Mouse (Mus musculus) left cerebral cortex, postnatal 36 days (tissue): ENCODE data around the gene Sept8. TPM values are rescaled to one million over a fixed set of nuclear protein-coding genes. Genes with fewer than 3 reads are reported as not detected.
A peak's percentile ranks its signal among the peaks of the same experiment; 100 is the strongest.

ENCODE experiments used
- DNase-seq, 2 experiments: peaks; one replicate each; pipeline ENCODE4 v3.0.0; 2021 to 2022; ENCODE audit warnings: low spot score in 2 of 2, mixed read lengths in 1 of 2
- intact Hi-C: fragments of 180-260 bp; cut with DNase I; formaldehyde crosslinking; loops from one replicate; pipeline ENCODE4 v1.15.1; 2025
- total RNA-seq, 2 experiments: library from RNA; stranded (reverse); gene quantifications; 2 replicates each; pipeline ENCODE4 v1.2.3; 2021

The Sept8 gene
- total RNA-seq, 2 experiments from 2014 or later, result 305 to 337 TPM

DNA sequence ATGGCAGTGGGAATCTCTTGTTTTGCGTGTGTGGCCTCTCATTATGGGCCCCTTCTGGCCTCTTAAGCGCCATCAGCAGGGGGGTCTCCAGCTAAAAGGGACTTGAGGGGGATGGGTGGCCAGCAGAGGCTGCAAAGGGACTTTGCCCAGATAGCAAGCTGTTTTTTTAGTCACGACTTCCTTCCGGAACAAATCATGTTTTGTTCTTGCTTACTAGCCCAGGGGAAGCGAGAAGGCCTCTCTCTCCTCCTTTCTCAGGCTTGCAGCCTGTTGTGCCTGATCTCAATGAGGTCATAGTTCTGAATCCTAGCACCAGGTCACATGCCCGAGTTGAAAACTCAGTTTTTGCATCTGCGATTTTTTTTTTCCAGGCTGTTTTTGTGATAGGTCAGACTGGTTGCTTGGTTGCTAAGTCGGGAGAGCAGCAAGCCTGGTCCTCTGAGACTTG, 27.1 kb upstream of the Sept8 start:
- intact Hi-C loops, result no loop called here
- no peak for DNase-seq

DNA sequence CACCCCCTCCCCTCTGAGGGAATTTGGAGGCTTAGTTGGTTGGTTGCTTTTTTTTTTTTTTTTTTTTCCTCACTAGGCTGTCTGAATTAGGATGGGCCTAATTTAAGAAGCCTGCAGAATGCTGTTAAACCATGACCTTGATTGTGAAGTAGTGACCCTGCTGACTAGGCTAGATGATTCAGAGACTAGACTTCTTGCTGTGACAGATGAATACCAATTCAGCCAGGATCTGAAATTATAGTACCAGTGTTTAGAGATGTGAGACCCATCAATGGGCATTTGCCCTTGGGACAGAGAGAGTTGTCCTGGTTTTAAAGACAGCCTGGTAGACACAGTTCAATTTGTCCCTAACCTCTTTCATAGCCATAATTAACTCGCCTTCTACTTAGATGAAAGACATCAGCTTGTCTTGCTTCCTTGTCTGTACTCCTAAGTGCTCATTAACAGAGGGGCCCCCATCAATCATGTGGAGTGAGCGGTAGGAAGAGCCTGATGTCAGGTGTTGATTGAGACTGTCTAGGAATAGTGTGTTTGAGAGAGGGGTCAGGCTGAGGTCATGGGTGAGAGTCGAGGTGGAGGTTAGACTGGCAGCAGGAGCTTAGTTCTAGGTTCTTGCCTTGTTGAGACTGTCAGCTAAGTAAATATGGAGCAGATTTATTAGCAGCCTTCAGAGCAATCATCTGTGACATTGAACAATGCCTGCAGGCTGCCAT, 25.7 kb upstream of the Sept8 start:
- intact Hi-C loops, result no loop called here
- no peak for DNase-seq

DNA sequence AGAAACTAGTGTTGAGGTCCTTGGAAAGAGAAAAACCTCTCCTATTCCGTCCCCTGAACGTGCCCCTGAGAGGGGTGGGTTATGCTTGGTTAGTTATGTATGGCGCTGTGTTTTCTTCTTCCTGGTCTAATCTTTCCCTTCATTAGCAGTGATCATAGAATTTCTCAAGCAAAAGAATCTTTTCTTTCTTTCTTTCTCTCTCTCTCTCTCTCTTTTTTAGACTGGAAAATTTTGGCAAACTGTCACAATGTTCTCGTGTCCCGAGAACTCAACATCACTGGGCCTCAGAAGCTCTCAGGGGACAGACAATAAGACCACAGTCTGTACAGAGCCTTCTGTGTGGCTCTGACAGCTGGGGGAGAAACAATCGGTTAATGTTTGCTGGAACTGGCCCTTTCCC, 23.6 kb upstream of the Sept8 start:
- intact Hi-C loops, result no loop called here
- DNase-seq, result no peak

DNA sequence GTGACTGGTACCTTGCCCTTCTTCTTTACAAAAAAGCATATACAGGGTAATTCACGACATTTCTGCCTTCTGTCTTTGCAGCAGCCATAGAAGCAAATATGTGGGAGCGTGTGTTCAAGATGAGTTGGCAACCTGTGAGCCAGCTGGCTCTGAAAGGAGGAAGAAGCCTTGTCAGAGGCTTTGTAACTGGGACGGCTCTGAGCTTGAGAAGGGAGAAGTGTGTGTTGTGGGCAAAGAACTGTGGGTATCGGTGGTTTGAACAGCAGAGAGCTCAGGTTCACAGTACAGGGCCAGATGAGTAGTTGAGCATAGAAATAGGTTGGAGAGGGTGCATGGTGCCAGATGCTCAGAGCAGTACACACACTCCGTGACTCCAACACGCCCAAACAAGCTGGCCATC, 22.1 kb upstream of the Sept8 start:
- DNase-seq, result peak; percentile 60 to 65
- intact Hi-C loops, result no loop called here

DNA sequence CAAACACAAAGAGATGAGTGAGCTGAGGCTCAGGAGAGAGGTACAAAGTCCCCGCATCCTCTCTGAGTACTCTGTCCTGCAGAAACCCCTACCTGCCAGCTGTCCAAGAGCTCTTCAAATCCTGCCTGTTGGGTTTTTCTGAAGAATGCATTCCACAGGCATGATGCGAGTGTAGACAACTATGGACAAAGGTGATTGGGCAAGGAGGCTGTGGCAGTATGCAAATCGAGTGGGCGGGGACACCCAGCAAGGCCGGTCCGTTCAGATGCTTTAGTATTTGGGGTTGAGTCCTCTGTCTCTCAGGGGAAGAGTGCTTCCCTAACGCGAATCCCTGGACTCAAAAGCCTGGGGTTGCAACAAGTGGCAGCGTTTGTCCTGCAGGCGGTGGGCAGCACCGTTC, 18.5 kb upstream of the Sept8 start:
- intact Hi-C loops, result no loop called here
- no peak for DNase-seq

DNA sequence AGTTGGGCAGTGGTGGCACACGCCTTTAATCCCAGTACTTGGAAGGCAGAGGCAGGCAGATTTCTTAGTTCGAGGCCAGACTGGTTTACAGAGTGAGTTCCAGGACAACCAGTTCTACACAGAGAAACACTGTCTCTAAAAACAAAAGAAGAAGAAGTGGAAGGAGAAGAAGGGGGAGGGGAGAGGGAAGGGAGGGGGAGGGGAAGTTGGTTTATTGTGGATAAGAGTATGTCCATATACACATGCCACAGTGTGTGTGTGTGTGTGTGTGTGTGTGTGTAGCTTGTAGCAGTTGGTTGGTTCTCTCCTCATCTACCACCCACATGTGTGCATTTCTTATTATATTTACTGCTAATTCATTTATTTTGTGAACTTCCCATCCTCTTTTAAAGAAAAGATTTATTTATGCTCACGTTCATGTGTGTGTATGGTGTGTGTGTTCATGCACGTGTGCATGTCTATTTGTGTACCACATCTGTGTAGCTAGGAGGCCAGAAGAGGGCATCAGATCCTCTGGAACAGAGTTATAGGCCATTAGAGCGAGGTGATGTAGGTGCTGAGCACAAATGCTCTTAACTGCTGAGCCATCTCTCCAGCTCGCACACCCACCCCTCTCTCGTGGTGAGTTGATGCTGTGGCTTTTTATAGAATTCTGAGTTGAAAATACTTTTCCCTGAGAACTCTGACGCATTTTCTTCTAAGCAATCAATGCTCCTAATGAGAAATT, 16.9 kb upstream of the Sept8 start:
- no peak for DNase-seq
- intact Hi-C loops, result no loop called here

DNA sequence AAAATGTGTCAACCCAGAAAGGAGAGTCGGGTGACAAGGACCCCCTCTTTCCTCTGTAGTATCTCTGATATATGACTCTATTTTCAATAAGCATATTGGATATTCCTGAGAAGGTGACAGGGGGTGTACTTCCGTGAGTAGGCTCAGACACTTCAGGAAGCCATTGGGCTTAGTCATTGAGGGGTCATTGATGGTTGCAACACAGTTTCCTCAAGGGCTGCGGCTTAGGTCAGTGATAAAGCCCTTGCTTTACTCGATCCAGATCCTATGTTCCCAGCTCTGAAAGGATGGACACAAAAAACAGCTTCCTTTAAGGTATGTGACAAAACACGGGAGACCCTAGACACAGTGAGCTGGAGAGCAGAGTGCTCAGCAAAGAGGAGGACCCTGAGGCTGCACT, 15.3 kb upstream of the Sept8 start:
- intact Hi-C loops, result loop anchor here (2.0 kb wide), 1 partner anchor 15 kb away; the partner anchor contains the start of gene Sept8
- DNase-seq, result no peak

DNA sequence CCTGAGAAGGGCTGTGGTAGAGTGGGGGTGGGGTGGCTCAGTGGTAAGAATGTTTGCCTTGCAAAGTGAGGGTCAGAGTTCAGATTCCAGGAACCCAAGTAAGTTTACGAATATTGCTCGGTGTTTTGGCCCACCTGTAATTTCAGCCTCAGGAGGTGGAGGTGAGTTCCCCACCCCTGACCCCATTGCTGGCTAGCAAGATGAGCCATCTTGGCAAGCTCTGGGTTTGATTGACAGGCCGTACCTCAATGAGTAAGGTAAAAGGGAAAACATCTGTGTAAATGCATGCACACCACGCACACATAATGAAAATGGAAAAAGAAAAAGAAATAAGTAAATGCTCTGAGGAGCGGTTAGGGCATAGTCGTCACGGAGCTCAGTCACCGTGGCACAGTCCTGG, 14.7 kb upstream of the Sept8 start:
- intact Hi-C loops, result loop anchor here (2.0 kb wide), 1 partner anchor 14 kb away; the partner anchor contains the start of gene Sept8
- no peak for DNase-seq

DNA sequence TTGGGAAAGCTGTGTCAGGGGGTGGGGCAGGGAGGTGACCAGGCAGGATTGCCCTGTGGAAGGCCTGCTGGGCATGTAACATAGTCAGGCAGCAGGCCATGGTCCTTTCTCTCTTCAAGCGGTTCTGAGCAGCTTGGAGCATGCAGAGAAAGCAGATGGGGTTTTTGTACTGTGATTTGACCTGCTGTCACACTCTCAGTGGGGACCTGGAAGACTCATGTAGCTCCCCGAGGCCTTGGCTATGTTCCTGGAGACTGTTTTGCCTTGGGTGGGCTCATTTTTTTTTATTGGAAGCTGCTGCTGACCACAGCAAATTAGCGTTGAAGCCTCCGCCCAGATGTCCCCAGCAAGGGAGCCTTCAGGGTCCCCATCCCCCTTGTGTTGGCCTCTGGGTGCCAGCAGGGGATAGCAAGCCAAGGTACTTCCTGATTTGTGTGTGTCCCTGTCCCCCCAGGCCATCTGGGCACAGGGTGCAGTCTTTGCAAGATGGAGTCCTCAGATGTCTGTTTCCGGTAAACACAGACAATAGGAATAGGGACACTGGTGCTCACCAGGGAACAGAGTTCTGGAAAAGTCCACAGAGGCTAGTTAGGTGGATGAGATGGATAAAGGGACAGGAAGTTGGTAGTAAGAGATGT, 13.9 kb upstream of the Sept8 start:
- intact Hi-C loops, result loop anchor here (2.0 kb wide), 1 partner anchor 14 kb away; the partner anchor contains the start of gene Sept8
- DNase-seq, result no peak

DNA sequence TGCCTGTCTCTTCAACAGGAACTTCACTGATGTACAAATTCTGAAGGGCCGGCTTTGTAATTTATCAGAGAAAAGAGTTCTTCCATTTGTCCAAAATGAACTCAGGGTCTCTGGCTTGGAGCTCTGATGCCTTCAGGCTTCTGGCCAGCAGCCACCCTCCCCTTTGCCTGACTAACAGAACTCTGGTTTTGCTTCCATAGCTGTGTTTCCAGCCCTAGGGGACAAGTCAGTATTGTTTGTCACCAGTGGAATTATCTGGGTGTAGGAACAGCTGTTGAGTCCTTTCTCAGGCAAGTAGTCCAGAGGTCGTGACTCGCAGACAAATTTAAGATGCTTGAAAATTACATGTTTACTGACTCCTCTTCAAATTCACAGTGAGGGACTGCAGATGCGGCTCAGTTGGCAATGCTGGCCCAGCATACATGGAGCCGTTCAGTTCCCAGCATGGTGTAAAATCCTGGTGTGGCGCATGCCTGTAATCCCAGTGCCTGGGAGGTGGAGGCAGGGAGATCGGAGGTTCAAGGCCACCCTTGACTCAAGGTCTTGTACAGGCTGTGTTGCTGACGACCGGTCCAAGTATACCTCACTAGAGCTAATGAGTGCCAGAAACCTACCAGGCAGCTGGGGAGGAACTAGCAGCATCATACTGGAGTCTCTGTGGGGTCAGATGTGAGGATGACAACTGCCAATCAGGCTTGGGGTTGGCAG, 11.8 kb upstream of the Sept8 start:
- intact Hi-C loops, result no loop called here
- no peak for DNase-seq

DNA sequence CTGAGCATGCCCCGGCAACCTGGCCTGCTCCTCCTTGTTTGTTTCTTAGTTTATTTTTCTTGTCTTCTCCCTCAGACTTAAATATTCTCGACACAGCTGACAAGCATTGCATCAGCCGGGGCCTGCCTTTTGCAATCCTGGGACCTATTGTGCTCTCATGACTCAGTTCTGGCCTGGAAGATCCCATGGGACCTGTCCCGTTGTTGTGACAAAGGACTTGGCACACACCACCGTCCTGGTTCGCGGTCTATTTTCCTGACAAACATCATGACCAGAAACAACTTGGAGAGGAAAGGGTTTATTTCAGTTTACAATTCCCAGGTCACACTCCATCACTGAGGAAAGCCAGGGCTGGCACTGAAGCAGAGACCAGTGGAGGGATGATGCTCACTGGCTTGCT, 10.9 kb upstream of the Sept8 start:
- intact Hi-C loops, result no loop called here
- DNase-seq, result no peak

DNA sequence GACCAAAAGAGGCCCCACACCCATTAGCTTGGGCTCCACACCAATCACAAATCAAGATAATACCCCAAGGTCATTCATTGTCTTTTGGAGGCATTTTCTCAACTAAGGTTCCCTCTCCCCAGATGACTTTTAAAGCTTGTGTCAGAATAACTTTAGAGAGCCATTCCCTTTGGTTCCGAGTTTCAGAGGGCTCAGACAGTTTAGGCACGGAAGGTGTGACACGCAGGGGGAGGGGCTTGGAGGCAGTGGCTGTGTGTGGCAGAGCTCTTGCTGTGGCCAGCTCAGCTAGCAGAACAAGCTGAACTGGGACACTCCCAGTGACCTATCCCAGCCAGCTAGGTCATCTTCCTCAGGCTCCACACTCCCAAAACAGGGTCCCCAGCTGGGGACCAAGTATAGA, 10.5 kb upstream of the Sept8 start:
- DNase-seq, result no peak

DNA sequence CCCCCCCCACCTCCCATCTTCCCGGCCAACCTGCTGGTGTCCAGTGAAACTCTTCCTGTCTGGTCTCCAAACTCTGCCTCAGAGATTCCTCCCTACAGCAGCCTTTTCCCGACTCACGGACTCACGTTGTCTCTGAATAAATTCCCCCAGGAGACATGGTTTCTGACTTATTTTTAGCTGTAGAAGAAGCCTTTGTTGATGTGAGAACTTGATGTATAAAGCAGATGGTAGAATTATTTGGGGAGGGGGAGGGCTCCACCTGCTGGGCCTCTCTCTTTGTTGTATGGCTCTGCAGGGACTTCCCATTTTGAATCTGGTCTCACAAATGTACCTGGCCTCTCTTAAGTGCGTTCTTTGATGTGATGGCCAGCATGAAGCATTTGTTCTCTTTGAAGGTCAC, 8.7 kb upstream of the Sept8 start:
- no peak for DNase-seq
- intact Hi-C loops, result no loop called here

More for the DNA sequence above, 10.5 kb upstream of the Sept8 start:
- intact Hi-C loops, result no loop called here

DNA sequence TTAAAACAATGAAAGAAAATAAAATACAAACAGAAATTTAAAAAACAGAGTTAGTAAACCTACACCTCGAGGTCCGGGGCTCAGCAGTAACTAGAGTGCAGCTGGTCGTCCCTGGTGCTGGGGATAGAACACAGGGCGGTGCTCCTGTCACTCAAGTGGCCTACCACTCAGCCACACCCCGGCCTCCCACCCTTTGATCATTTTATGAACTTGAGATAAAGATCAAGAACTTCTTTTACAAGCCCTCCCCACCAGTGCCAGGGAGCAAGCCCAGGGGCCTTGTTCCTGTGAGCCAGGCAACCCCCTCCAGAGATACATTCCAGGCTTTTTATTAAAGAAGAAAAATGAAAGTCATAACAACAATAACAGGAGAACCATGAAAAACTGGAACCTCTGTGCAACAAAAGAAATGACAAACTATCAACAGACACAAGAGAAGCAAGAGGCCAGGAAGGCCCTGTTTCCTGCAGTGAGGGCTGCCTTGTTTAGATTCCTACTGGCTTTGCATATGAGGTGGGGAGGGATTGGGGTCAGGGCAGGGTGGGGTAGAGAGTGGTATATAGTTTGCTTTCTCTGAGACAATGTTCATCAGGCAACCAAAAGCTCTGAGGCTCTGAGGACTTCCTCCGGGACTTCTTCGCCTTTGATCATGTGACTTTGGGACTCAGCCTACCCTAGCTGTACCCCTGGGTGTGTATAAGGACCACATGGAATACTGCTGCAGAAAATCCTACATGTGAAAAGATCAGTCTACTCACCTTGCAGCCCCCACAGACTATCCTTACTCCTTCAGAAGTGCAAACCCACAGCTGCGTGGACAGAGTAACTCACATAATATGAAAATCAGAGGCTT, 2.1 kb upstream of the Sept8 start:
- intact Hi-C loops, result no loop called here
- DNase-seq, result no peak

DNA sequence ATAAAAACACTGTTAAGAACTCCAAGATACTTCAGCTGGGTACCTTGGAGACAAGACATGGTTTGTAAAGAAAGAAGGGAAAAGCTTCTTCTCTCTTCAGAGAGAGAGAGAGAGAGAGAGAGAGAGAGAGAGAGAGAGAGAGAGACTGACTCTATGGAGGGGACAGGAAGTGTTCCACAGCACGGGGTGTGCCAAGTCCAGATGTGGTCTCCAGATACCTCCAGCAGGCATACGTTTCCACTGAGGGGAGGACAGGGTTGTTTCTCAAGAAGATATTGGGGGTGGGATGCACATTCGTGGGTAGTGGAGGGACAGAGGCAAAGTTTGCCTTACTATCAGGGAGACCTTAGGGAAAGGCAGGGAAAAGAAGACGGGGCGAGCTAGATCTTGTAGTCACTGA, 298 bp upstream of the Sept8 start:
- DNase-seq, result no peak
- intact Hi-C loops, result loop anchor here (2.0 kb wide), 1 partner anchor 14 kb away; no protein-coding TSS in a partner anchor

DNA sequence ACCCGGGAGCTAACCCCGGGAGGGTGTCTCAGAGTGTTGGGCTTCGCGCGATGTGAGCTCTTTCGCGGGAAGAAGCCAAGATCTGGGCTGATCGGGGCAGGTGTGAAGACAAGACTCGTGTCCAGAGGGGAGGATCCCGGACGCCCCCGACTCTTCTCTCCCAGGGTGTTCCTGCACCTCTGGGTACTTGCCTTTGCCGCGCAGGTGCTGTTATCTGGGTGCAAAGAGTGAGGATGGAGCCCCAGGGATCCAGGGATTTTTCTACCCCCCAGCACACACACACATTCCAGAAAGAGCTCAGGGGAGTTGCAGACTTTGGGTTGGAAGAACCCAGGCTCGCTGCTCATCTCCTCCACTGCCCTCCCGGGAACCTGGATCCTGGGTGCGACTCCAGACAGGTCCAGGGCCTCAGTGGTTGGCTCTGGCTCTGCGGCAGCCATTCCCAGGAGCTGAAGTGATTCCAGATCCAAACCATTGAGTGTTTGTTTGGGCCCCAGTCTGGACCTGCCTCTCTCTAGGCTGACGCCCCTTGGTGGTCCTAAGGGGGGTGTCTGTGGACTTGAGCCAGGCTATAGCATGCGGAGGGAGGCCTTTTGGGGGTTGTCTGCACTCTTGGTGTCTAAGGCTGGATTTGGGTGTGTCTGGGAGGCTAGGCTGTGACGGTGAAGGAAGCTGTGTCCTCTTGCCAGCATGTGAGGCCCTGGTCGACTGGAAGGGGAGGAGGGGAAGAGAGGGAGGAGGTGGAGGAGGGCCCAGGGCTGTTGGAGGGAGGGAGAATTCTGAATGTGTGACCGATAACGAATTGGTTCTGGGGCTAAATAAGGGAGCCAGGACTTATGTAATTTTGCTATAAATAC, 1.3 kb downstream of the Sept8 start:
- intact Hi-C loops, result loop anchor here (2.0 kb wide), 1 partner anchor 42 kb away; no protein-coding TSS in a partner anchor
- DNase-seq, result peak; percentile 77 to 86

DNA sequence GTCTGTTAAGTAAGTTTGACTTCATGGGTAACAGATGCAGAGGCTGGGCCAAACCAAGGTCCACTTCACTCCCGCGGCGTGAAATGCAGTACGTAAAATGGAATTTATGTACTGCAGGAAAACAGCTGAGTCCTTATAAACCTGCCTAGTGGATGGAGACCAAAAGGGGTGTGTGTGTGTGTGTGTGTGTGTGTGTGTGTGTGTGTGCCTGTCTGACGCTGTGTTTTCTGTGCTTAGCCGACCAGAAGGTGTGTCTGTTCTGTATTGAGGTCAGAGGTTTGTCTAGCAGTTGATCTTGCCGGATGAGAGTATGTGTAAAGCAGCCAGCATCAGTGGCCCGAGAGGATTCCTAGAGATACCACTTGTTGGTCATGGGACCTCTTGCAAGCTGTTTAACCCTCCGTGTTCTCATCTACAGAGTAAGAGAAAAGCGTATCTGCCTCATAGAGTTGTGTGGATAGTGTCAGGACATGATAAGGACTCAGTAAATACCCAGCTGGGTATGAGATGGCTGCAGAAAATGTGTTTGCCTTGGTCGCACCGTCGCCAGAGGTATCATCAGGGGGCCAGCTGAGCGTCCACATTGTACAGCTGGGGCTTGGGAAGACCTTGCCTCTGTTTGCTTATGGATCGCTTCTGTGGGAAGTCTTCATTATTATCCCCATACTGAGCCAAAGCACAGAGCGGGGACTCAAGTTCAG, 2.2 kb downstream of the Sept8 start:
- intact Hi-C loops, result loop anchor here (2.0 kb wide), 1 partner anchor 42 kb away; no protein-coding TSS in a partner anchor
- peak in 1 of 2 experiments; percentile 53 for DNase-seq

DNA sequence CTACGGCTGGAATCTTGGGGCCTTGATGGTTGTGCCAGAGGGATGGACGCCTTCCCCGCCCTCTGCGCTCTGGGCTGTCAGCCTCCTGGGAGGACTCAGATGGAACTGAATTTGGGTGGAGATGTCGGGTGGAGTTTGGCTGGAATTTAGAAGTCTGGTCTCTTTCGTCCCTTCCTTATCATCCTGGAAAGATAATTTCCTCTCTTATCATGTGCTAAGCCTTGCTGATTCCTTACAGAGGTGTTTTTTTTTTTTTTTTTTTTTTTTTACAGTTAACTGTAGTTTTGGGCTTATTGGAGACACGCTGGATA, 2.7 kb downstream of the Sept8 start:
- intact Hi-C loops, result loop anchor here (2.0 kb wide), 2 partner anchors 43 to 51 kb away; partner anchors contain the start of gene Gm9837
- no peak for DNase-seq
